Mouse (Mus musculus) testis, adult 2 months (tissue): ENCODE results near the gene Tmem182. TPM values are rescaled to one million over a fixed set of nuclear protein-coding genes. Genes with fewer than 3 reads are reported as not detected.

Source experiments
- H3K27ac ChIP-seq: fragments of 200-500 bp; 2 replicates; pipeline ENCODE4 v1.5.1; 2012; ENCODE audit warnings: low read depth, low read length; ENCODE audit not compliant: control insufficient read depth, insufficient read depth
- H3K27me3 ChIP-seq: fragments of 200-500 bp; 2 replicates; pipeline ENCODE4 v1.6.1; 2012; ENCODE audit warnings: mild to moderate bottlenecking, low read length, moderate library complexity; ENCODE audit not compliant: control insufficient read depth, insufficient read depth
- H3K36me3 ChIP-seq: fragments of 200-500 bp; 2 replicates; pipeline ENCODE4 v1.6.1; 2012; ENCODE audit warnings: mild to moderate bottlenecking, low read length; ENCODE audit not compliant: control insufficient read depth, insufficient read depth
- H3K4me1 ChIP-seq: fragments of 200-500 bp; 2 replicates; pipeline ENCODE4 v1.6.1; 2012; ENCODE audit warnings: low read length; ENCODE audit not compliant: control insufficient read depth, insufficient read depth
- H3K4me3 ChIP-seq: fragments of 200-500 bp; 2 replicates; pipeline ENCODE4 v1.5.1; 2012; ENCODE audit warnings: low read depth, mild to moderate bottlenecking, low read length, moderate library complexity, mixed read lengths; ENCODE audit not compliant: control insufficient read depth
- CTCF ChIP-seq: fragments of 200-500 bp; IDR thresholded peaks from 2 replicates; pipeline ENCODE4 v1.5.1; 2012; ENCODE audit warnings: low read depth, mild to moderate bottlenecking, inconsistent platforms, low read length, moderate library complexity; ENCODE audit not compliant: control insufficient read depth, insufficient read depth, insufficient replicate concordance
- POLR2A ChIP-seq: fragments of 200-500 bp; IDR thresholded peaks from 2 replicates; pipeline ENCODE4 v1.6.1; 2012; ENCODE audit warnings: low read depth, mild to moderate bottlenecking, inconsistent platforms, low read length, moderate library complexity; ENCODE audit not compliant: control insufficient read depth
- polyA plus RNA-seq: library from polyadenylated mRNA; depleted of rRNA; stranded (reverse); fragments of >200 nt; gene quantifications from 2 replicates; pipeline ENCODE4 v1.2.3, GENCODE M21; 2012

Gene Tmem182
- polyA plus RNA-seq, 1 experiment, result 0.23 TPM

DNA sequence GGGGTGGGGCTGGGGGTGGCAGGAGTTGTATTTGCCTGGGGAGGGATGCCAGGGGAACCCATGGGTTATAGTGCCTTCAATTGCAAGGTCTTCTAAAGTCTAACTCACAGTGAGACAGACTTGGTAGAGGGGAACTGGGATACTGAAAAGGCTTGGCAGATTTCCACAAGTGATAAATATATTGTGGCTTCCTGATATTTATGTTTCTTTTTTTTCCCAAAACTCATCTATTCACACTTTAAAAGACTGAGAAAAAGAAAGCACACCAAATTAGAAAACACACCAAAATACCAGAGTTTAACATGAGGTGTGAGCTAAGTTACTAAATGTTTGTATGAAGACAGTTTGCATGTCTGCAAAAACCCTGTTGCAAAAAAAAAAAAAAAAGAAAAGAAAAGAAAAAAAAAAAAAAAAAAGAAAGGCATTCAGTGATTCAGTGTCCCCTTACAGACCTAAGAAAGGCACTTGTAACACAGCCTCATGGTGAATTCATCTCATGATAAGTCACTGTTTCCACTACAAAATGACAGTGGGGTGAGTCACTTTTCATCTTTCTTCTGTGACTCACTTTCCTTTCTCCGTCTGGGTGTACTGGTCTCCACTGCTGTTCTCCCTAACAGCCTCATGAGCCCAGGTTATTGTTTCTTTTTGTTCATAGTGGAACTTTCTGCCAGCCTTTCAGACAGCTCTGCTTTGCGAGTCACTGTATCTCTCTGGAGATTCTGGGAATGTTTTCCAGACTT is 42.0 kb downstream of the Tmem182 start:
- H3K27me3 ChIP-seq, result no peaks in the 10 kb centered on the region
- H3K4me3 ChIP-seq, result no peak overlapping the region
- no peaks in the 10 kb centered on the region for H3K4me1 ChIP-seq
- no peak overlapping the region for H3K27ac ChIP-seq
- no peaks in the 10 kb centered on the region for H3K36me3 ChIP-seq
- no peak for TF ChIP-seq POLR2A
- no peak for TF ChIP-seq CTCF

DNA sequence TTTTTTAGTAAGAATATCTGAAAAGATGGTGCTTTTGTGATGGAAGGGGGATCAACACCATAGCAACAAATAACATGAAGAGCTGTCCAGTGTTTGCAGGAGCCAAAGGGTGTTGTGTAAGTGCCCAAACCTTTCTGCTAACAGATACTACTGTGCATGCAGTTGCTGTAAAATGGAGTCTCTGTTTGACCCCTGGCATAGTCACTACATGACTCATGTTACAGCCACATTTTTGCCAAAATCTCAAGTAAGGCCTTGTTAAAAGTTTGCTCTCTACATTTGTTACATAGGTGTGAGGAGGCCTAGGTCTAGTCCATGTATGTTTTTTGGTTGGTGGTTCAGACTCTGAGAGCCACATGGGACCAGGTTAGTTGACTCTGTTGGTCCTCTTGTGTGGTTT is 45.9 kb downstream of the Tmem182 start:
- Histone ChIP-seq H3K4me1 (no peaks in the 10 kb centered on the region), H3K36me3 (no peaks in the 10 kb centered on the region), H3K27ac (no peak overlapping the region), H3K4me3 (no peak overlapping the region), H3K27me3 (no peaks in the 10 kb centered on the region)
- TF ChIP-seq POLR2A (no peak), CTCF (no peak)

DNA sequence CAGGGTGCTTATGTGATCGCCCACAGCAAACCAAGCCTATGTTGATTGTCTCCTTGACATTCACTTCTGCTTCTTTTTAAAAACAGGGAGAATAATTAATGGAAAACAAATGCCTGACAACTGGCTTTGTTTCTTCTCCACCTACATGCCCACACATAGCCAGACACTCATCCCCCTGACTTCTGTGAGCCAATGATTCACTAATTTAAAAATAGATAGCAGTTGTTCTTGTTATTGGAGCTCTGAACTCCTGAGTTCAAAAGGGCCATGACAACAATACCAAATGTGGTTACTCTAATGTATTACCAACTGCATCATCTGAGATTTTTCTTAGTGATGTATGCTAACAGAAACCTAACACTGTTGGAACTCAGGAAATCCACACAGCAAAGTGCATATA is 49.9 kb downstream of the Tmem182 start:
- H3K4me1 ChIP-seq, result no peaks in the 10 kb centered on the region
- no peaks in the 10 kb centered on the region for H3K36me3 ChIP-seq
- TF ChIP-seq CTCF (no peak), POLR2A (no peak)
- no peak overlapping the region for H3K4me3 ChIP-seq
- no peaks in the 10 kb centered on the region for H3K27me3 ChIP-seq
- no peak overlapping the region for H3K27ac ChIP-seq

DNA sequence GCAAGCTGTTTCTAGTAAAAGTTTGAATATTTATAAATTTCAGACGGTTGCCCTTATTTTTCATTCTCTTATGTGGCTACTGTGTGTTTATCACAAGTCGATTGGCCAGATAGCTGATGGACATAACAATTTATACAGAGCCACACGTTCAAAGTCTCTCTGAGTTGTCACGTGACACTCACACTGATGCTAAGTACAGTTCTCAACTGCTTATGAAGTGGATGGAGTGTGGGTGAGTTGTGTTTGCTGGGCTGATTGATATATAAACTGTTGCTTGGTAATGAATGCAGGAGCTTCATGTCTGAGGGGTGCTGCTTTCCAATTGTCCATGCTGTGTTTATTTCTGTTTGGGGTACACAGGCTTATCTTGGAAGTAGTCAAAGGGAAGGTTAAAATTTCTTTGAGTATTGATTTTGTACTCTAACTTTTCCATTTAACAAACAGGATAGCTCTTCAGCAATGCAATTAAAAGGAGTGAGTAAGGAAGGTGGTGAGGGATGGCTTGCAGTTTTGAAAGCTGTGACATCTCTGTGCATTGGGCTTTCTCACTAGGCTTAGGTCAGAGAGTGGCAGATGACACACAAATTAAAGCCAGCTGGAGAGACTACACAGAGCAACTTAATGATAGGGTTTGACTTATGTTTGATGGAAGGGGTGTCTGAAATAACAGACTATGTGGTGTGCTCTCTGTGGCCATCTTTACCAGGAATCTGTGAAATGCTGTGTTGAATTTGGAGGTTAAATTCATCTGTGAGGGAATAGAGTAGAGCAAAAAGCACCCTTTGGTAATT is 51.6 kb downstream of the Tmem182 start:
- Histone ChIP-seq H3K4me3 (no peak overlapping the region), H3K27ac (no peak overlapping the region), H3K36me3 (no peaks in the 10 kb centered on the region), H3K27me3 (no peaks in the 10 kb centered on the region), H3K4me1 (no peaks in the 10 kb centered on the region)
- TF ChIP-seq POLR2A, result no peak
- TF ChIP-seq CTCF, result no peak

DNA sequence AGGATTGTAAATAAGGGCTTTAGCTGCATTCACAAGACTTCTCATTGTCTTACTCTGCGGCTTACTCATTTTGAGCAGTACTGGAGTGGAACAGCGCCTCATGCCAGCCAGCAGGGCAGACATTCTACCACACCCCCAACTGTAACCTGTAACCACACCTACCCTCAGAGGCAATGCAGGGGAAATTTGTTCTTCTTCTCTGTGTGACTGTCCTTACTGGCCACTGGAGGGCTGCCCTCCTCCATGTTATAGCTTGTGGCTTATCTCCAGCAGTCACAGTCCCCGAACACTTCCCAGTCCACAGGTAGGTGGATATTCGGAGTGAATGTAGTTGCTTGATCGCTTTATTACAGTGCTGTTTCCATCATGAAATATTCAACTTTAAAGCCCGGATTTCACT is 59.6 kb downstream of the Tmem182 start:
- TF ChIP-seq CTCF (no peak), POLR2A (no peak)
- no peaks in the 10 kb centered on the region for H3K27me3 ChIP-seq
- H3K4me1 ChIP-seq, result no peaks in the 10 kb centered on the region
- no peak overlapping the region for H3K4me3 ChIP-seq
- no peaks in the 10 kb centered on the region for H3K36me3 ChIP-seq
- no peak overlapping the region for H3K27ac ChIP-seq

DNA sequence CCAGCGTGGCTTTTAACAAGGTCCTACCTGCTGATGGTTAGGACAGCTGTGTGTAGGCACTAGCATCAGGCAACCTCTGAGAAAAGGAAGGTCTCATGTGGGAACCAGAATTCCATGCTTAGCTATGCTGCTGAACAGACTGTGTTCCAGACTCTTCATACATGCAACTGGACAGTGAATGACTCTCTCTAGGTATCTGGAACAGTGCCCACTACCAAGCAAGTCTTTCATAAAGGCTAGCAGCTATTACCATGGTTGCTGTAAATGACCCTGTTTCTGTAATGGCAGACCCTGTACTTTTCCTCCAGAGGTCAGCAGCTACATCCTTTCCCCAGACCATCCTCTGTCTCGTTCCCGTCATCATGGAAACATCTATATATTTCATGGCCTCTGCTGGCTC is 61.7 kb downstream of the Tmem182 start:
- Histone ChIP-seq H3K4me1 (no peaks in the 10 kb centered on the region), H3K27ac (no peak overlapping the region), H3K36me3 (no peaks in the 10 kb centered on the region), H3K4me3 (no peak overlapping the region), H3K27me3 (no peaks in the 10 kb centered on the region)
- TF ChIP-seq POLR2A (no peak), CTCF (no peak)

DNA sequence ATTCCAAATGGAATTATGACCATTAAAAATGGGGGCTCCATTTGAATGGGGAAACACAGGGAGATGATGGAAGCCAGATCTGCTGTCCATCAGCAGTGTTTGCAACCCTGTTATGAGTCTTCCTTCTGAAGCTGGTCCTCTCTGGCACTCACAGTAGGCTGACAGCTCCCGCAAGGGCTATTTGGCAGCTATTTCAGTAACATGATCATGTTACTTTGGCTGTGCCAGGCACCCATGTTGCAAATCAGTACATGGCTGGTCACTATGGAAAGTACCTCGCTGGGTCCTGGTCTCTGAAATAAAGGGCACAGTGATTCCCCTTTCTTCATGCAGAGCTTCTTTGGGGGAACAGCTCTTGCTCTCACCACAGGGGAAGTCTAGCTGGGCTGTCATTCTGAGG is 62.2 kb downstream of the Tmem182 start:
- no peaks in the 10 kb centered on the region for H3K4me1 ChIP-seq
- TF ChIP-seq CTCF, result no peak
- no peak for TF ChIP-seq POLR2A
- H3K36me3 ChIP-seq, result no peaks in the 10 kb centered on the region
- H3K27me3 ChIP-seq, result no peaks in the 10 kb centered on the region
- H3K27ac ChIP-seq, result no peak overlapping the region
- H3K4me3 ChIP-seq, result no peak overlapping the region
